Mouse (Mus musculus): ENCODE measurements around the gene Arhgef3.

The Arhgef3 gene

DNA sequence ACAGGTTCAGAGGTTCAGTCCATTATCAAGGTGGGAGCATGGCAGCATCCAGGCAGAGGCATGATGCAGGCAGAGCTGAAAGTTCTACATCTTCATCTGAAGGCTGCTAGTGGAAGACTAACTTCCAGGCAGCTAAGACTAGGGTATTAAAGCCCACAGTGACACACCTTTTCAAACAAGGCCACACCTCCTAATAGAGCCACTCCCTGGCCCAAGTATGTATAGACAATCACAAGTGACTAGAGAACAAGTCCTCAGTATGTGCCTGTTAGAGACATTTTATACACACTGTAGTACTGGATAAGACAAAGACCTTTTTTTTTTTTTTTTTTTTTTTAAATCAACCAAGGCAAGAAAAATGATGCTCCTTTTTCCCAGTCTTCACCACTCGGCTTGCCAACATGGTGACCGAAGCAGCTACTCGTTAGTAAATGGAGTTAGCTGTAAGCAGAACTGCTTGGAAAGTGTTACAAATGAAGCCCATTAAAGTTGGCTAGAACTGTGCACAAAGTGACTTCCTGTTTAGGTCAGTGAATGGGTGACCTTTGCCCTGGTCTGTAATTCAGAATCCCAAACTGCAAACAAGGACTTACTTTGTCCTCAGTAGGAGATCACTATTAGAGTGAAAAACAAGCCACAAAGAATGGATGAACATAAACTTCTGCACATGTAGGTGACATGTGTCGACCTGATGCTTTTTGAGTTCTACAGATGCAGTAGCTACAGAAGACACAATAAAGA is 229.7 kb downstream of the Arhgef3 start:
- no peak for DNase-seq (ENCODE audit: low read depth, low spot score)

DNA sequence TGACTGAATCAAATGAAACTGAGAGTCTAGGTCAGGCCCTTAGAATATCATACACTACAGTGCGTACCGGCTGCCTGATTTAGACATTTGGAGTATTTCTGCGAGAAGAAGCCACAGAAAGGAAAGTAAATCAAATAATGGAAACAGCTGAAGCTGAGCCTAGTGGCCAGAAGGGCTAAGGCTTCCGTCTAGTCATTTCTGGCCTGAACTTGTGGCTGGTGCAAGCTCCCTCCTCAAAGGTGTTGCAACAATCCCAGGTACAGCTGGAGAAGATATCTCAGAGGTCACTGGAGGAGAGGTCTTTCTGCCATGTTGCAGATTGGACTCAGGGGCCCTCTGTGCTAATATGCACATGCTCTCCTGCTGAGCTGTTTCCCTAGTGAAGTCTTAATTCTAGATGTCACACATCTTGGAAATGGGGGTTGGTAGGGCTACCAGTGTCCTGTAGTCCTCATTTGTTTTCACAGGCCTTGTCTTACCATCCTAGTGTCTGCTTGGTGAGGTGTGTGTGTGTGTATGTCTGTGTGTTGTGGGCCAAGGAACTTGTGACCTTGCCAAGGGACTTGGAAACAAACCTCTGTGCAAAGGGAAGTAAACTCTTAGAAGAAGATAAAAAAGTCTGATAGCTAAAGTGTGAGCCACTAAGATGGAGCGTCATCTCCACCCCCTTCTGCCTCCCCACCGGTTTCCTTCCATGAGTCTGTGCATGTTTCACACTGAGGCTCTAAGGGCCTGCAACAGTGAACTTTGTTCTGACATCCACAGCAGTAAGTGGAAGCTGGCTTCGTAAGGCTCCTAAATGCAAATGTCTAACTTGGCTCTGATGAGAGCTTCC is 230.6 kb downstream of the Arhgef3 start:
- no peak for DNase-seq (ENCODE audit: low read depth, low spot score)

DNA sequence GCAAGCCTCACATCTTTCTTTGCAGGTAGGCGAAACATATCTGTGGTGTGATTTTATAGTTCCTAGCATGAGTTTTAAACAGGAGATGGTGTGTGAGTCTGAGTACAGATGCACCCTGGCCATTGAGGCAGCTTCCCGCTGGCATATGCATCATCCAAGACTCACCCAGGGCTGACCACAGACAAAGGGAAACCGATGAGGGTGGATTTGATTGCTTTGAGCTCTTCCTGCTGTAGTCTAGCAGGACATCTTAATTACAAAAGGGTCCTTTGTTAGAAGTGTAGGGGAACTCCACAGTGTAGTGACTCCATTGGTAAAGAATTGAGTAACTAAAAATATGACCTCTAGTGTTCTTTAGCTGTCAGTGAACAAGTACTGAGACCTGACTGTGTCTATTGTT is 232.5 kb downstream of the Arhgef3 start:
- DNase-seq (ENCODE audit: low read depth, low spot score): no peak

DNA sequence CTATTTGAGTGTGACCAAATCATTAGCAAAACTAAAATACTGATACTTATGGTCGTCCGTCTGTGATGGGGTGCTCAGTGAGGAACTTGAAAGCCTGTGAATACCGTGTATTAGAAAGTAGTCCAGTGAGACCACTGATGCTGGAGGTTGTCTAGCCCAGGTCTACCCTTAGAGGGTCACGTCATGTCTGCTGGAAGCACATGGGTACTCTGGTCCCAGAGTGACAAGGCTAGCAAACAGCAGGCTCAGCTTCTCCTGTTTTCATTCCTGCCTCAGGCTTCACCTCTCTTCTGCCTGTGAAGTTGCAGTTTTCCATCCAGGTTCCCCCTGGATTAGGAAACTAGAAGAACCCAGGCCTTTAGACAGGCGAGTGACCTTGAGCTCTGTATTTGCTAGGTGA is 233.0 kb downstream of the Arhgef3 start:
- no peak for DNase-seq (ENCODE audit: low read depth, low spot score)

DNA sequence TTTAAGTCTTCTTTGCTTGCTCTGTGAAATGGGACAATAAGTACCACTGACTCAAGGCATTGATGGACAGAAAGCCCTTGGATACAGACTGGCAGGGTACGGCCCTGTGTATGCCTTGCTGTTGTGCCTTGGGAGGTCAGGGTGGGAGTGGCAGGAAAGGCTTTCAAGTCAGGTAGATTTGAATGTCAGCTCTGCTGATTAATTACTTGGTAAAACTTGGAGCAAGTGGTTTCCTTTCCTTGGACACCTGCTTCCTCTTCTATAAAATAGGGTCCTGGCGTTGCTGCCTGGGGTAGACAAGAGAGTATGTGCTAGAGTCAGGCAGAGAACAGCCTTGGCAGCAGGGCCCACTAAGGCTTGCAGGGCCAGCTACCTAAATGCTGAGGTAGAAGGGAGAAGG is 233.4 kb downstream of the Arhgef3 start:
- no peak for DNase-seq (ENCODE audit: low read depth, low spot score)

DNA sequence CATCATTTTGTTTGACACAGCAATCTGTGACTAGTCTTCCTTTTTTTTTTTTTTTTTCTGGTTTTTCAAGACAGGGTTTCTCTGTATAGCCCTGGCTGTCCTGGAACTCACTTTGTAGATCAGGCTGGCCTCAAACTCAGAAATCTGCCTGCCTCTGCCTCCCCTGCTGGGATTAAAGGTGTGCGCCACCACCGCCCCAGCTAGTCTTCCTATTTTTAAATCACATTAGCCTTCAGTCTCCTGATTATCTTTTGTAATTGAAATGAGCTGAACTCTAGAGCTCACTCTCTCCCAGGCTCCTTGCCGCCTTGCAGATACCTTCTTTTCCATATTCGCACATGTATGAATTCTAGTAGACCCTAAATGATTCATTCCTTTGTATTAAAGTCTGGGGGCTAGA is 234.0 kb downstream of the Arhgef3 start:
- no peak for DNase-seq (ENCODE audit: low read depth, low spot score)

- DNase-seq (ENCODE audit: low read depth, low spot score): peak; percentile 70
Observed at GRCm38 (mm10) chr14:27349120-27349519, 234.4 kb downstream of the Arhgef3 start.

GRCm38 (mm10) chr14:27349828-27350729 is 235.4 kb downstream of the Arhgef3 start:
- no peak for DNase-seq (ENCODE audit: low read depth, low spot score)

- DNase-seq (ENCODE audit: low read depth, low spot score): no peak
Observed at GRCm38 (mm10) chr14:27351051-27351475, 236.4 kb downstream of the Arhgef3 start.

DNA sequence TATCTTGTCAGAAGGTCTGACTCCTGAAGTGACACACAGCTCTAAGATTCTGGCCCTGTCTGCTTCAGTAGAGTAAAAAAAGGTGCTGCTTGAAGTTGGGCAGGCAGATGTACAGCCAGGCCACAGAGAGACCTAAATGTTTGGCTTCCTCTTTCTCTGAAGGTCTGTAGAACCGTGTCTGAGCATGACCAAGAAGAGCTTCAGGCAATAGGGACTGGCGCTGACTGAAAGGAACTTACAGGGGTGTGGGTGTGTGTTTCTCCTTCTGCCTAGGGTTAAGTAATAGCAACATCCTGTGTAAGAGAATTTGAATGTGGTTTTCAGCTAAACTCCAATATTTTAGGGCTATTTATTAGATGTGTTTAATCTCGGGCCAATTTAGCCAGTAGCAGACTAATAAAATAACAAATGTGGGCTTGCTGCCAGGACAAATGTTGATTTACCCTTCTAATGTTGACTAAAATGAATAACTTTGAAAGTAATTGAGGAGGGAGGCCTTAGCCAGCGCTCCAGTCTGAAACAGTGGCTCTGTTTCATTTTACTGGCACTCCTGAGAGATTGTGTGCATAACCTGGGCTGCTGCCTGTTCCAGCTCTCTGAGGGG is 236.9 kb downstream of the Arhgef3 start:
- peak; percentile 42 for DNase-seq (ENCODE audit: low read depth, low spot score)

GRCm38 (mm10) chr14:27352470-27352869 is 237.8 kb downstream of the Arhgef3 start:
- no peak for DNase-seq (ENCODE audit: low read depth, low spot score)

DNA sequence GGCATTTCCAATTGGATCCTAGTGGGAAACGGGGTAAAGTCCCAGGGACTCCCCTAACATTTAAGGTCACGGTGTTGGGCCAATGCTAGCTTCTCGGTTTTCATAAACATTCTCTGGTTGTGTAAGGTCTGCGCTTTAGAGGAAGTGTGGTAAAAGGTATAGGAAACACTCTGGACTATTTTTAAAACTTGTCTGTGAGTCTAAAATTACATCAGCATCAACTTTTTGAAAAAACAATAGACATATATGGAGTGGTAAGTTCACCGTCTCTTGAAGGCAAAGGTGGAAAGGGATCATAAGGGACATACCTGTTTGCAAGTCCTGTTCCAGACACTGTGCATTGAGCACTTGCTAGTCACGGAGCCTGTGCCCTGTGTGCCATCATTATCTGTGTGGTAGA is 240.5 kb downstream of the Arhgef3 start:
- no peak for DNase-seq (ENCODE audit: low read depth, low spot score)

- no peak for DNase-seq (ENCODE audit: low read depth, low spot score)
Observed at GRCm38 (mm10) chr14:27355937-27356336, 241.2 kb downstream of the Arhgef3 start.

GRCm38 (mm10) chr14:27357139-27357538 is 242.4 kb downstream of the Arhgef3 start:
- DNase-seq (ENCODE audit: low read depth, low spot score): no peak

- DNase-seq (ENCODE audit: low read depth, low spot score): no peak
Observed at GRCm38 (mm10) chr14:27358202-27358601, 243.5 kb downstream of the Arhgef3 start.

- DNase-seq (ENCODE audit: low read depth, low spot score): peak; percentile 63
Observed at GRCm38 (mm10) chr14:27360849-27361248, 246.2 kb downstream of the Arhgef3 start.

DNA sequence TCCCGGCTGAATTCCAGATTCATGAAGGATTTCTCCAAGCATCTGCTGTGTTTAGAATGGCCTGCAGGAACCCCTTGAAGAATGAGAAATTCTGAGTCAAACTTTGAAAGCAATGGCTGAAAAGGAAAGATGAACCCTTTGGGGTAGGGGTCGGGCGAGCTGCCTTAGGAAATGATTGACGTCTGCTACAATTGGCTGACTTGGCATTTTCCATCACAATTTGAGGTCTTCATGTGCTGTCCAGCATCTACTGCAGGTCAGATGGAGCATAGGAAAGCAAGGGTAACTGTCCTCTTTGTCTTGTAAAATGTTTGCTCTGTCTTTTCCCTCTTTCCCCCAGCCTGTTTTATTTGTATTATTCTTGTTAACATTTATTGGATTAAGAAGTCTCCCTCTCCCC is 246.8 kb downstream of the Arhgef3 start:
- DNase-seq (ENCODE audit: low read depth, low spot score): no peak

- no peak for DNase-seq (ENCODE audit: low read depth, low spot score)
Observed at GRCm38 (mm10) chr14:27364668-27365257, 250.1 kb downstream of the Arhgef3 start.

- peak; percentile 72 for DNase-seq (ENCODE audit: low read depth, low spot score)
Observed at GRCm38 (mm10) chr14:27367117-27367711, 252.5 kb downstream of the Arhgef3 start.

GRCm38 (mm10) chr14:27368619-27369018 is 253.9 kb downstream of the Arhgef3 start:
- DNase-seq (ENCODE audit: low read depth, low spot score): peak; percentile 49

DNA sequence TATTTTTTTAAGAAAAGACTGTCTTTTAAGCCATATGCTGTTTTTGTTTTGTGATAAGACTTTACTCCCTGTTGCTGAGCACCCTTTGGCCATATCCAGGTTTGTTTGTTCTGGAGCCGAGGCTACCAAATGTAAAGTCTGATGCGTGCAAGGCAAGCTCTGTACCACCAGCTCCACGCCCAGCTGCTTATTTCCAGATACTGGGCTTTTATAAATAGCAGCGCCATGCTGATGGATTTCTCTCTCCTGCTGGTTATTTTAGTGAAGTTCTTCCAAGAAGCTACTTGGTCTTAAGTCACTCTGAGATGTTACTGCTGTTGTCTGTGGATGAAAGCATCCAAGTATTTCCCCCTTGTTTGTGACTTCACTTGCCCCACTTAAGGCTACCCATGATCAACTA is 254.8 kb downstream of the Arhgef3 start:
- DNase-seq (ENCODE audit: low read depth, low spot score): peak; percentile 75
